Mouse (Mus musculus) monocyte, adult 5-6 weeks (primary cell): ENCODE measurements at regions not wholly inside any gene's neighbourhood (a gene's known extent, or its start where the extent isn't known, plus 50 kb on each side); places are given as distances from the start of the nearest gene placed in this dataset.
"Not testable (repeated sequence)": the region's sequence is repeated elsewhere in the genome, so short reads cannot be mapped to it uniquely, and the experiment has no call there.

Experiments
- ATAC-seq: fragments of 153-309, 156-312 bp; replicated peaks from 2 replicates; pipeline ENCODE4 v1.8.0; 2017; ENCODE audit warnings: mild to moderate bottlenecking; ENCODE audit not compliant: low TSS enrichment, insufficient number of reproducible peaks, severe bottlenecking, poor library complexity, low FRiP score

- no peak for ATAC-seq
Measured at GRCm38 (mm10) chr6:50815579-50815978, 161.3 kb upstream of the Npvf start.

- no peak for ATAC-seq
Measured at GRCm38 (mm10) chr6:50817430-50817829, 163.2 kb upstream of the Npvf start.

GRCm38 (mm10) chr6:50818433-50818832 lies 164.2 kb upstream of the Npvf start:
- ATAC-seq: no peak

- ATAC-seq: no peak
Measured at GRCm38 (mm10) chr6:50818891-50819541, 164.8 kb upstream of the Npvf start.

- ATAC-seq: no peak
Measured at GRCm38 (mm10) chr6:50821401-50822235, 167.4 kb upstream of the Npvf start.

GRCm38 (mm10) chr6:50822236-50823151 lies 168.3 kb upstream of the Npvf start:
- no peak for ATAC-seq

- ATAC-seq: no peak
Measured at GRCm38 (mm10) chr6:50823220-50823910, 169.1 kb upstream of the Npvf start.

GRCm38 (mm10) chr6:50824466-50824865 lies 170.2 kb upstream of the Npvf start:
- ATAC-seq: no peak

GRCm38 (mm10) chr6:50831725-50832124 lies 177.5 kb upstream of the Npvf start:
- ATAC-seq: no peak

- ATAC-seq: no peak
Measured at GRCm38 (mm10) chr6:50835997-50836625, 181.9 kb upstream of the Npvf start.

- ATAC-seq: no peak
Measured at GRCm38 (mm10) chr6:50840826-50841225, 186.6 kb upstream of the Npvf start.

GRCm38 (mm10) chr6:50845246-50845645 lies 191.0 kb upstream of the Npvf start:
- ATAC-seq: not testable (repeated sequence)

- no peak for ATAC-seq
Measured at GRCm38 (mm10) chr6:50846740-50847516, 192.7 kb upstream of the Npvf start.

- no peak for ATAC-seq
Measured at GRCm38 (mm10) chr6:50847548-50847947, 193.3 kb upstream of the Npvf start.

- no peak for ATAC-seq
Measured at GRCm38 (mm10) chr6:50859162-50859561, 204.9 kb upstream of the Npvf start.

GRCm38 (mm10) chr6:50877991-50878390 lies 223.8 kb upstream of the Npvf start:
- no peak for ATAC-seq

GRCm38 (mm10) chr6:50882298-50882697 lies 228.1 kb upstream of the Npvf start:
- ATAC-seq: no peak

- no peak for ATAC-seq
Measured at GRCm38 (mm10) chr6:50882759-50883158, 228.5 kb upstream of the Npvf start.
